Mouse (Mus musculus) forebrain, embryonic 16.5 days (tissue): ENCODE results near the gene Saa2. TPM values are rescaled to one million over a fixed set of nuclear protein-coding genes. Genes with fewer than 3 reads are reported as not detected.

Experiments
- ATAC-seq: fragments of 200-750 bp; cut with Nextera tagmentation; 2 replicates; pipeline ENCODE4 v1.8.0; 2017; ENCODE audit warnings: mild to moderate bottlenecking, moderate library complexity
- H3K27ac ChIP-seq: fragments of 300-500 bp; sonication (generic); 2 replicates; pipeline ENCODE4 v1.5.1; 2014; ENCODE audit warnings: low read length, control low read depth
- H3K27me3 ChIP-seq: fragments of 300-500 bp; sonication (generic); replicated peaks from 2 replicates; pipeline ENCODE4 v1.6.1; 2014; ENCODE audit warnings: low read length; ENCODE audit not compliant: control insufficient read depth, insufficient read depth
- H3K36me3 ChIP-seq: fragments of 300-500 bp; sonication (generic); 2 replicates; pipeline ENCODE4 v1.6.1; 2014; ENCODE audit not compliant: control insufficient read depth, insufficient read depth
- H3K4me1 ChIP-seq: fragments of 300-500 bp; sonication (generic); replicated peaks from 2 replicates; pipeline ENCODE4 v1.6.1; 2014; ENCODE audit warnings: low read length; ENCODE audit not compliant: control insufficient read depth, insufficient read depth
- H3K4me2 ChIP-seq: fragments of 300-500 bp; sonication (generic); 2 replicates; pipeline ENCODE4 v1.6.1; 2014; ENCODE audit warnings: mild to moderate bottlenecking, low read length, control low read depth
- H3K4me3 ChIP-seq: fragments of 300-500 bp; sonication (generic); replicated peaks from 2 replicates; pipeline ENCODE4 v1.5.1; 2014; ENCODE audit warnings: mild to moderate bottlenecking, low read length, control low read depth
- H3K9ac ChIP-seq: fragments of 300-500 bp; sonication (generic); replicated peaks from 2 replicates; pipeline ENCODE4 v1.6.1; 2014; ENCODE audit warnings: low read depth, low read length, control low read depth
- H3K9me3 ChIP-seq: fragments of 300-500 bp; sonication (generic); 2 replicates; pipeline ENCODE4 v1.6.1; 2016; ENCODE audit warnings: low read length; ENCODE audit not compliant: control insufficient read depth
- WGBS: fragments of 180-500 bp; shearing (Covaris S2); extraction: QIAGEN DNeasy Blood & Tissue Kit; methylation state at CpG from one replicate; pipeline ENCODE4 v1.1.7; 2014; 5-methylcytosine and 5-hydroxymethylcytosine counted together
- polyA plus RNA-seq: library from polyadenylated mRNA; unstranded; fragments of >200 nt; fragmentation: Nextera tagmentation; extraction: Ambion mirVana; gene quantifications from 2 replicates; pipeline ENCODE4 v1.2.1, GENCODE M21; 2015

Gene Saa2
- polyA plus RNA-seq, 1 experiment from 2014 or later: not detected

DNA sequence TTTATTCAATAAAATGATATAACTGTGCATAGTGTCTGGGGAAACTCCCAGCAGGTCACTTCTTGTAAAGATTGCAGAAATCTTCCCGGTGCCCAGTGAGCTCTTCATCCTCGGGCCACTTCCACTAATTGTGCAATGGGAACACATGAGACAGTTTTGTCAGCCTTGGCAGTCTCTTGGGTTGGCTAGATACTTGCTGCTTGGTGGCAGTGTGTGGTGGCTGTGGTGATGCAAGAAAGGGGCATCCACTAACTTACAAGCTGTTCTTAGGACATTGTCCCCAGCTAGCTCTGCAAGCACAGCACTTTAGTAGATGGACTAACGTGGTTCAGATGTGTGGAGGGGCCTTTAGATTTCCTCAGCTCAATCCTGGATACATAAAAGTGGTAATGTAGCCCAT, 5.8 kb upstream of the Saa2 start:
- Histone ChIP-seq H3K27me3 (no peaks in the 10 kb centered on the region), H3K4me3 (no peak overlapping the region), H3K4me2 (no peak overlapping the region), H3K9ac (no peak overlapping the region), H3K9me3 (no peaks in the 10 kb centered on the region), H3K36me3 (no peaks in the 10 kb centered on the region), H3K27ac (no peak overlapping the region), H3K4me1 (no peaks in the 10 kb centered on the region)
- no peak for ATAC-seq
- WGBS: 74% methylated on average over 3 of the region's 3 CpGs

DNA sequence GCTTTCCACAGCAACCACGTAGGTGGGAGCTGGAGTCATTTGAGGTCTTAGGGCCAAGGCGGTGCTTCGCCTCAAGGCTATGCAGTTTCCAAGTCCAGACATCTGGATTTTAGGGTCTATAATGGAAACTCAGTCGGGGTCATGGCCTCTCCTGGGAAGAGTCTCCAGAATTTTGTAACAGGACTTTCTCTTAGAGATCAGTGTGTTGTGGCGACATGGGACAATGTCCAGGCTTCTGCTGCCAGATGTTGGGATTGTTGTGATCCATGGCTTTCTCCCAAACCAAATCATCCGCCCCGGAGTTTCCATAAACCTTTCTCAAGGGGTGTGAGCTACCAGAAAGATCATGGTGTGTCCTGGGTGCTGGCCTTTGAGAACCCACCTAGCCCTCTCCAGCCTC, 5.2 kb upstream of the Saa2 start:
- Histone ChIP-seq H3K9me3 (no peaks in the 10 kb centered on the region), H3K4me1 (no peaks in the 10 kb centered on the region), H3K36me3 (no peaks in the 10 kb centered on the region), H3K27me3 (no peaks in the 10 kb centered on the region), H3K4me3 (no peak overlapping the region), H3K9ac (no peak overlapping the region), H3K4me2 (no peak overlapping the region), H3K27ac (no peak overlapping the region)
- WGBS: 92% methylated on average over 7 of the region's 7 CpGs
- no peak for ATAC-seq

DNA sequence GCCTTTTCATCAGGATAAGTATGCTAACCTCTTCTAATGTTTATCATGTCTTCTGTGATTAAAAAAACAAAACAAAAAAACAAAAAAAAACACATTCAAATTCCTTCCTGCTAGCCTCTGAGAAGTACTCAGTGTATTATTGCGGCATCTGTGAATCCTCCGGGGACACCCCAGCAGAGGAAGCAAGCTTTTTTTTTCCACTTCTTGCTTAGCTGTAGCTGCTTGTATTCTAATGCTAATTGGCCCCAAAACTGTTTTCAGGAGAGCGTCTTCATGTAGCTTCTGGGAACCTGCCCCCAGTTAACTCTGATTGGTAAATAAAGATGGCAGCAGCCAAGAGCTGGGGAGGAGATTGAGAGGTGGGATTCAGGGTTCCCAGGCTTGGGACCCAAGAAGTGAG, 3.1 kb upstream of the Saa2 start:
- Histone ChIP-seq H3K9ac (no peak overlapping the region), H3K4me1 (no peaks in the 10 kb centered on the region), H3K36me3 (no peaks in the 10 kb centered on the region), H3K9me3 (no peaks in the 10 kb centered on the region), H3K27me3 (no peaks in the 10 kb centered on the region), H3K27ac (no peak overlapping the region), H3K4me3 (no peak overlapping the region), H3K4me2 (no peak overlapping the region)
- ATAC-seq: no peak
- 31% methylated on average over 3 of the region's 3 CpGs for WGBS

DNA sequence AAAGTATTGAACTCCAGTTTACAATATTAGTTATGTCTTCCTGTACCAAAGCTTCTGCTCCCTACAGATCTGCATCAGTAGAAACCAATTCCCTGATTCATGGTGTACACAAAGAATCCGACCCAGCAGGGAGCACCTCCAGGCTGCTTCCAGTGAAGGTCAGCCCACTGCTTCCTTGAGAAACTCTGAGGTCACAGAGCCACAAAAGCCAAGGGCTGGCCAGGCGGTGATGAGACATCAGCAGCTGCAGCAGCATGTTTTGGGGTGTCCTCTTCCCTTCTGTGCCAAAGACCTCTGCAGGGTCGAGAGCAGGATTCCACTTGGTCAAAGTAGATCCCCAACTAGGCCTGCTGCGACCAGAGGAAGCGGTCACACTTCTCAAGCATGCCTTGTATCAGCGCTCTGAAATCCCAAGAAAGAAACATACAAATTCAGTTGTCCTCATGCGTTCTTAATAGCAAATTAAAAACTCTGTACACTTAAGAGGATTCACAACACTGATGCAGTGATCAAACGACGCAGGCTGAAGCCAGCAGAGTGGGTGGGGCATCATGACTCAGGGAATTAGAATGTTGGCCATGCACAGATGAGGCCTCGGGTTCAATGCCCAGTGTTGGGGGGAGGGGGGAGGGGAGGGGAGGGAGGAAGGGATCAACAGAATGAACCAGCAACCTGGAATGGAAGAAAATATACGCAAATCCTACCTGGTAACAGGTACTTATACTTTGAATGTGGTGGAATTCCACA, 9.6 kb downstream of the Saa2 start:
- H3K9ac ChIP-seq: no peak overlapping the region
- no peaks in the 10 kb centered on the region for H3K9me3 ChIP-seq
- H3K4me1 ChIP-seq: no peaks in the 10 kb centered on the region
- no peak overlapping the region for H3K4me2 ChIP-seq
- H3K27me3 ChIP-seq: no peaks in the 10 kb centered on the region
- H3K4me3 ChIP-seq: no peak overlapping the region
- H3K36me3 ChIP-seq: peaks cover 4% of the 10 kb centered on the region
- ATAC-seq: no peak
- WGBS: 72% methylated on average over 11 of the region's 11 CpGs
- H3K27ac ChIP-seq: no peak overlapping the region

DNA sequence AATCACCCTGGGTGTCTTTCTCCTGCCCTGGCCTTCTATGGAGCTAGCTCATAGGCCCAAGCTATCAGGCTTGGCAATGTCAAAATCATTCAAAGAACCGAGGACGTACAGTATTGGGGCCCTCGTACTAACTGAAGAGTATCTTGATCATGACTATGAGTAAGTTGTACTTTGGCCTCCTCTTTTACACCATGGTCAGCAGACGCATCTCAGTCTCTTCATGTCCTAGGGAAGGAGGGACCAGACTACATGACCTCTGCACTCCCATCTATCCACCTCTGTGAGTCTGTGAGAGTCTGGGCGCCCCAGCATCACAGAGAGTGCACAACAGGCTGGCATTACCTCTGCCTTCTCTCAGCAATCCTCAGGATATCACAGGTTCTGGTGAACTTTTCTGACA, 11.0 kb downstream of the Saa2 start:
- H3K4me3 ChIP-seq: no peak overlapping the region
- no peak for ATAC-seq
- no peak overlapping the region for H3K4me2 ChIP-seq
- peaks cover 4% of the 10 kb centered on the region for H3K36me3 ChIP-seq
- no peak overlapping the region for H3K9ac ChIP-seq
- H3K4me1 ChIP-seq: no peaks in the 10 kb centered on the region
- 95% methylated on average over 5 of the region's 5 CpGs for WGBS
- H3K9me3 ChIP-seq: no peaks in the 10 kb centered on the region
- no peak overlapping the region for H3K27ac ChIP-seq
- no peaks in the 10 kb centered on the region for H3K27me3 ChIP-seq

DNA sequence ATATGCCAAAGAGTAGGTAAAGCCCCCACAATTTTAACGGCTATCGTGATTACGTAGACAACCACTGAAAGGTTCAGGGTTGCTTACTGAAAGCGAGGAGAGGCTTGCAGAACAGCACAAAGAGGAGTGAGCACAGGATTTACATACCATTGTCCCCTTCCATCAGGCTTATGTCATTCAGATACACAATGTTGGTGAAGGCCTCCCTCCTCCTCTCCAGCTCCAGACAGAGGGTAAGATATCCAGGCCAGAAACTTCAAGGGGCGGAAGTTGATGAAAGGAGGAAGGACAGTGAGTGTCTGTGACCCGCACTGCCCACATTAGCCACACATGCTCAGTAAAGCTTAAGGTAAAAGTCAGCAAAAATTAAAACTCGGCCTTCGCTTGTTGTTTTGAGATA, 13.1 kb downstream of the Saa2 start:
- no peak overlapping the region for H3K4me3 ChIP-seq
- H3K36me3 ChIP-seq: peaks cover 18% of the 10 kb centered on the region
- no peak for ATAC-seq
- H3K4me2 ChIP-seq: no peak overlapping the region
- H3K27ac ChIP-seq: no peak overlapping the region
- no peaks in the 10 kb centered on the region for H3K27me3 ChIP-seq
- no peaks in the 10 kb centered on the region for H3K9me3 ChIP-seq
- H3K9ac ChIP-seq: no peak overlapping the region
- H3K4me1 ChIP-seq: no peaks in the 10 kb centered on the region
- 67% methylated on average over 8 of the region's 8 CpGs for WGBS

DNA sequence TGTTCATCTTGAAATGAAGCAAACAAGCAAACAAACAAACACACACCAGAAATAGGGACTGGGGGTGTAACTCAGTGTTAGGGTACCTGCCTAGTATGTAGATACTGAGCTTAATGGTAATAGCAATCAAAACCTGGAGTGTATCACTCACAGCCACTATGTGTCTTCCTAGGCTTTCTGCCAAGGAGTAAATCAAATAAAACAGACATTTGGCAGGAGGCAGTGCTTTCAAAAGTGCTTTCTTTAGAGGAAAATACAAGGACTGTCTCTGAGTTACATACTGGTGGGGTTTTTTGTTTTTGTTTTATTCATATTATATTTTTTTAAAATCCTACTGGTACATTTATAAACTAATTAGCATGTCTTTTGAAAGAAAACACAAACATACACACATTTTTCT, 15.8 kb downstream of the Saa2 start:
- no peak overlapping the region for H3K9ac ChIP-seq

DNA sequence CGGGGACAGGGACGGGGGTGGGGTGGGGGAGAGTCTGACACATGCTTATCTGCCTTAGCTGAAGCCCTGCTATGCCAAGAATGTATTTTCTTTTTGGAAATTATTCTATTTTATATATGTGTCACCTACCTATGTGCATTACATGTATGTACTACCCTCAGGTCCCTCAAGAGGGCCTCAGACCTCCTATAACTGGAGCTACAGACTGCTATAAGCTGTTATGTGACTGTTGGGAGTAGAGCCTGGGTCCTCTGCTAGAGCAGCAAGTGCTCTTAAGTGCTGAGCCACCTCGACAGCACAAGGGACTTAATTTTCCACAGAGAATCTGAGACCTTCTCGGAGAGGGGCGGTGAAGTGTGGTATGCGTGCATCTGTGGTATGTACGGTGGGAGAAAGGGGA, 16.9 kb downstream of the Saa2 start:
- no peaks in the 10 kb centered on the region for H3K27me3 ChIP-seq
- H3K9ac ChIP-seq: no peak overlapping the region
- no peaks in the 10 kb centered on the region for H3K9me3 ChIP-seq
- no peak overlapping the region for H3K4me2 ChIP-seq
- peaks cover 32% of the 10 kb centered on the region for H3K36me3 ChIP-seq
- H3K4me3 ChIP-seq: no peak overlapping the region
- H3K4me1 ChIP-seq: no peaks in the 10 kb centered on the region
- no peak for ATAC-seq
- 95% methylated on average over 7 of the region's 7 CpGs for WGBS
- H3K27ac ChIP-seq: no peak overlapping the region

More for the DNA sequence above, 15.8 kb downstream of the Saa2 start:
- Histone ChIP-seq H3K4me1 (no peaks in the 10 kb centered on the region), H3K36me3 (peaks cover 25% of the 10 kb centered on the region), H3K4me3 (no peak overlapping the region), H3K9me3 (no peaks in the 10 kb centered on the region), H3K27me3 (no peaks in the 10 kb centered on the region), H3K27ac (no peak overlapping the region), H3K4me2 (no peak overlapping the region)
- no peak for ATAC-seq

DNA sequence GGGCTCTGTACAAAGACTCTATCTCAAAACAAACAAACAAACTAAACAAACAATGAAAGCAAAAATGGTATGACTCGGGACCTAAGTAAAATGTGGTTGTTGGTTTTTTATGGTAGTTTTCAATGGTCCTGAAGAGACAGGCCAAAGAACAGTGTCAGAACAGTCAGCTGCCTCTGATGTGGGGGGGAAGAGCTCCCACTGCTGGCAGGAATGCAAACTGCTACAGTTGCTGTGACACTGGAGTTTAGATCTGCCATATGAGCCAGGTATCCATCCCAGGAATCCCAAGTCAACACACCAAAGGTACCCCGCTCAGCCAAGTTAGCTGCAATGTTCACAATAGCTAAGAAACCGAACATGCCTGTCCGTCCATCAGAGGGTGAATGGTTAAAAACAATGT, 19.1 kb downstream of the Saa2 start:
- Histone ChIP-seq H3K4me1 (no peaks in the 10 kb centered on the region), H3K4me2 (no peak overlapping the region), H3K27me3 (no peaks in the 10 kb centered on the region), H3K36me3 (peaks cover 39% of the 10 kb centered on the region), H3K27ac (no peak overlapping the region), H3K9ac (no peak overlapping the region), H3K9me3 (no peaks in the 10 kb centered on the region), H3K4me3 (no peak overlapping the region)
- ATAC-seq: no peak
- WGBS: 63% methylated on average over 4 of the region's 4 CpGs
